Mouse (Mus musculus): Measurements from ENCODE around the gene Bcl2a1d.

DNA sequence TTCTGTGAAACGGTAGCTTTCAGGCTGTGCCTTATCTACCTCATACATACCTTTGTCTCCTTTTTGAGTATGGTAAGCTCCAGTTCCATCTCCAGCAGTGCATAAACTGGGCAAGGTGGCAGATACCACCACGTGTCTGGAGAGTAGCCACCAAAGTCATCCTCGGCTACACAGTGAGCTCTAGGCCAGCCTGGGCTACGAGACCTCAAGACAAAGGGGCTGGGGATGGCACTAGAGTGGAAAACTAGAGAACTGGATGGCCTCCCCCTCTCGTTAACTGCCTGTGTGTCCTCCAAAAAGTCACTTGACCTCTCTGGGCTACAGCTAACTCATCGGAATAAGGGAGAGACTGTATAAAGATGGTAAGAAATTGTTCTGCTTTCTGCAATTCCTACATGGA, 22.4 kb downstream of the Bcl2a1d start:
- TF ChIP-seq CTCF (IDR thresholded peaks at IDR 0.05; ENCODE audit: extremely low read depth, insufficient read depth, insufficient read length, insufficient replicate concordance) (no peak), POLR2A (IDR thresholded peaks at IDR 0.05; ENCODE audit: low read depth, low read length) (no peak)
